Mouse (Mus musculus): ENCODE results near the gene Fign. TPM values are rescaled to one million over a fixed set of nuclear protein-coding genes. Genes with fewer than 3 reads are reported as not detected.

Gene Fign
- polyA plus RNA-seq (2021; fragmentation: Nextera tagmentation): 0.77 and 0.82 TPM in 2 replicates
- long read RNA-seq, experiment 1: 0 reads
- long read RNA-seq, experiment 2, full-length matches to known transcripts: 5 of 9 reads
- long read RNA-seq, experiment 2, partial matches to known transcripts: 0 of 9 reads
- long read RNA-seq, experiment 2, other reads (novel, unspliced or antisense): 4 of 9 reads

DNA sequence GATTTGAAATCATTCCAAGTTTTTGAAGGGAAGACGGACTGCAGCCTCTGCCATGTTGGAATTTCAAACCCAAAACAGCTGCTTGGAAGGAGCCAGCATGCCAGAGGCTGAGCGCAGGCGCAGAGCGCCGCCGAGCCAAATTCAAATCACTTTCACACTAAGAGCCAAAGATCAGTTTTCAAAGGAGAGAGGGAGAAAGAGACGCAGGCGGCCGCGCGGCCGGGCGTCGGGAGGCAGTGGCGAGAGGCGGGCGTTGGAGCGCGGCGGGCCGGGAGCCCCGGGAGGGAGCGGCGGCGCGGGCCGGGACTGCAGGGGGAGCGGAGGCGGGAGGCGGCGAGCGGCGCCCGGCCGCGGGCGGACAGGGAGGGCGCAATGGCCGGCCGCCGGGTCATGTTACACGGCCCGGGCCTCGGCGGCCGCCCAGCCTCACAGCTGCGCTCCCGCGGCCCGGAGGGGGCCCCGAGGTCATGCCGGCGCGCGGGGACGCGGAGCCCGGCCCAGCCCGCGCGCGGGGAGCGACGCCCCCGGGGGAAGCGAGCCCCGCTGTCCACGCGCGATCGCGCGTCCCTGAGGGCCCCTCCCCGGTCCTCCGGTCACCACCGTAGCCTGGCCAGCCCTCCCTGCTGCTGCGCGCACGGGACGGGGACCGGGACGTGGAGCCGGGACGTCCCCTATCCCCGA, at the start of gene Fign:
Gene Fign (minus strand): TSS at position 102 of the 681 bp plus-strand sequence.

